Mouse (Mus musculus) olfactory bulb, adult 2 months (tissue): ENCODE measurements around the gene Crispld2. TPM values are rescaled to one million over a fixed set of nuclear protein-coding genes. Genes with fewer than 3 reads are reported as not detected.

Experiments used
- H3K27ac ChIP-seq: fragments of 200-500 bp; 2 replicates; pipeline ENCODE4 v1.5.1; 2012; ENCODE audit warnings: low read depth, low read length; ENCODE audit not compliant: insufficient read depth
- H3K4me1 ChIP-seq: fragments of 200-500 bp; 2 replicates; pipeline ENCODE4 v1.6.1; 2012; ENCODE audit warnings: low read length; ENCODE audit not compliant: control insufficient read depth, insufficient read depth
- H3K4me3 ChIP-seq: fragments of 200-500 bp; 2 replicates; pipeline ENCODE4 v1.5.1; 2012; ENCODE audit warnings: mild to moderate bottlenecking, low read depth, low read length, moderate library complexity; ENCODE audit not compliant: insufficient read depth
- CTCF ChIP-seq: fragments of 200-500 bp; IDR thresholded peaks from 2 replicates; pipeline ENCODE4 v1.5.1; 2012; ENCODE audit warnings: low read depth, mild to moderate bottlenecking, low read length, moderate library complexity; ENCODE audit not compliant: insufficient read depth
- POLR2A ChIP-seq: fragments of 200-500 bp; IDR thresholded peaks from 2 replicates; pipeline ENCODE4 v1.6.1; 2012; ENCODE audit warnings: mild to moderate bottlenecking, low read depth, low read length, moderate library complexity; ENCODE audit not compliant: insufficient read depth
- WGBS: fragments of 180-500 bp; shearing (Covaris S2); methylation state at CpG from one replicate; pipeline ENCODE4 v1.1.7; 2018; 5-methylcytosine and 5-hydroxymethylcytosine counted together
- polyA plus RNA-seq: library from polyadenylated mRNA; stranded (reverse); fragments of >200 nt; gene quantifications from 2 replicates; pipeline ENCODE4 v1.2.4, GENCODE M21; 2012; ENCODE audit warnings: low replicate concordance; ENCODE audit not compliant: missing spikeins, insufficient read depth, insufficient read length

Crispld2 gene
- polyA plus RNA-seq, 1 experiment = not detected

GRCm38 (mm10) chr8:120091032-120091431 is 98.8 kb downstream of the Crispld2 start:
- H3K4me1 ChIP-seq = peaks cover 24% of the 10 kb centered on the region
- 92% methylated on average over 3 of the region's 3 CpGs for WGBS
- TF ChIP-seq POLR2A = no peak
- no peak for TF ChIP-seq CTCF
- no peak overlapping the region for H3K27ac ChIP-seq
- no peak overlapping the region for H3K4me3 ChIP-seq

- TF ChIP-seq CTCF (no peak), POLR2A (no peak)
- H3K4me1 ChIP-seq = peaks cover 37% of the 10 kb centered on the region
- H3K4me3 ChIP-seq = no peak overlapping the region
- H3K27ac ChIP-seq = no peak overlapping the region
- WGBS = 93% methylated on average over 3 of the region's 3 CpGs
Measured at GRCm38 (mm10) chr8:120093103-120093502, 100.9 kb downstream of the Crispld2 start.

GRCm38 (mm10) chr8:120094801-120095200 is 102.6 kb downstream of the Crispld2 start:
- 73% methylated on average over 10 of the region's 10 CpGs for WGBS
- H3K4me1 ChIP-seq = peaks cover 31% of the 10 kb centered on the region
- H3K4me3 ChIP-seq = no peak overlapping the region
- TF ChIP-seq CTCF (no peak), POLR2A (no peak)
- no peak overlapping the region for H3K27ac ChIP-seq

- WGBS = 41% methylated on average over 2 of the region's 2 CpGs
- no peak overlapping the region for H3K4me3 ChIP-seq
Measured at GRCm38 (mm10) chr8:120096486-120096885, 104.2 kb downstream of the Crispld2 start.

GRCm38 (mm10) chr8:120100388-120101067 is 108.3 kb downstream of the Crispld2 start:
- Histone ChIP-seq H3K4me3 (peak overlapping the region; percentile 87), H3K4me1 (peaks cover 22% of the 10 kb centered on the region), H3K27ac (peak overlapping the region; percentile 91; the same call in 1 of the 2 replicates)
- WGBS = 1% methylated on average over 25 of the region's 25 CpGs
- no peak for TF ChIP-seq POLR2A
- no peak for TF ChIP-seq CTCF

More at GRCm38 (mm10) chr8:120096486-120096885, 104.2 kb downstream of the Crispld2 start:
- Histone ChIP-seq H3K4me1 (peaks cover 31% of the 10 kb centered on the region), H3K27ac (no peak overlapping the region)
- TF ChIP-seq CTCF (no peak), POLR2A (no peak)

- peak within 1 kb of the TSS; percentile 87 for H3K4me3 ChIP-seq
- H3K4me1 ChIP-seq = peaks cover 15% of the 10 kb centered on the region
- TF ChIP-seq POLR2A (peak; percentile 34; the same call in 1 of the 2 replicates), CTCF (no peak)
- WGBS = under 1% methylated on average over 88 of the region's 88 CpGs
- peak within 1 kb of the TSS; percentile 91 for H3K27ac ChIP-seq
Measured at GRCm38 (mm10) chr8:120101068-120101972, 109.1 kb downstream of the Crispld2 start, which contains the start of gene Zdhhc7. Gene Zdhhc7 (minus strand): TSS chr8:120101482.

Other genes starting within 250 kb of the Crispld2 start
- not detected in 2 replicates for gene Tldc1, start 214.0 kb upstream of the Crispld2 start, polyA plus RNA-seq
- gene Cotl1, start 151.9 kb upstream of the Crispld2 start, polyA plus RNA-seq = not detected in 2 replicates
- gene Klhl36, start 130.2 kb upstream of the Crispld2 start, polyA plus RNA-seq = not detected in 2 replicates
- gene Usp10, start 82.1 kb upstream of the Crispld2 start, polyA plus RNA-seq = not detected in 2 replicates
- not detected in 2 replicates for gene Gm20388, start 81.6 kb upstream of the Crispld2 start, polyA plus RNA-seq
- not detected in 2 replicates for gene Zdhhc7, start 109.0 kb downstream of the Crispld2 start, polyA plus RNA-seq
- gene 6430548M08Rik, start 121.7 kb downstream of the Crispld2 start, polyA plus RNA-seq = 253 and 540 TPM in 2 replicates
- not detected in 2 replicates for gene Fam92b, start 185.0 kb downstream of the Crispld2 start, polyA plus RNA-seq
- gene Gse1, start 236.0 kb downstream of the Crispld2 start, polyA plus RNA-seq = 42.5 and 91.1 TPM in 2 replicates